Mouse (Mus musculus): ENCODE results near the gene Pkhd1.
A peak's percentile ranks its signal among the peaks of the same experiment; 100 is the strongest.
"Not testable (repeated sequence)": the region's sequence is repeated elsewhere in the genome, so short reads cannot be mapped to it uniquely, and the experiment has no call there.

The Pkhd1 gene

GRCm38 (mm10) chr1:20486087-20486486 is 131.8 kb downstream of the Pkhd1 start:
- DNase-seq (ENCODE audit: low read depth, low spot score), result no peak

GRCm38 (mm10) chr1:20481843-20482242 is 136.0 kb downstream of the Pkhd1 start:
- no peak for DNase-seq (ENCODE audit: low read depth, low spot score)

GRCm38 (mm10) chr1:20478695-20479094 is 139.2 kb downstream of the Pkhd1 start:
- DNase-seq (ENCODE audit: low read depth, low spot score), result no peak

GRCm38 (mm10) chr1:20478266-20478659 is 139.6 kb downstream of the Pkhd1 start:
- no peak for DNase-seq (ENCODE audit: low read depth, low spot score)

- DNase-seq (ENCODE audit: low read depth, low spot score), result peak; percentile 16
These were observed 140.2 kb downstream of the Pkhd1 start for GRCm38 (mm10) chr1:20477561-20478265.

- no peak for DNase-seq (ENCODE audit: low read depth, low spot score)
These were observed 147.1 kb downstream of the Pkhd1 start for GRCm38 (mm10) chr1:20470770-20471169.

GRCm38 (mm10) chr1:20470317-20470716 is 147.5 kb downstream of the Pkhd1 start:
- no peak for DNase-seq (ENCODE audit: low read depth, low spot score)

GRCm38 (mm10) chr1:20466481-20466880 is 151.4 kb downstream of the Pkhd1 start:
- no peak for DNase-seq (ENCODE audit: low read depth, low spot score)

GRCm38 (mm10) chr1:20454621-20455020 is 163.2 kb downstream of the Pkhd1 start:
- DNase-seq (ENCODE audit: low read depth, low spot score), result no peak

GRCm38 (mm10) chr1:20450074-20450473 is 167.8 kb downstream of the Pkhd1 start:
- DNase-seq (ENCODE audit: low read depth, low spot score), result peak; percentile 22

- DNase-seq (ENCODE audit: low read depth, low spot score), result not testable (repeated sequence)
These were observed 185.8 kb downstream of the Pkhd1 start for GRCm38 (mm10) chr1:20432026-20432425.

GRCm38 (mm10) chr1:20429056-20429394 is 188.8 kb downstream of the Pkhd1 start:
- no peak for DNase-seq (ENCODE audit: low read depth, low spot score)

GRCm38 (mm10) chr1:20428370-20429055 is 189.4 kb downstream of the Pkhd1 start:
- no peak for DNase-seq (ENCODE audit: low read depth, low spot score)

GRCm38 (mm10) chr1:20409411-20409967 is 208.4 kb downstream of the Pkhd1 start:
- DNase-seq (ENCODE audit: low read depth, low spot score), result no peak

GRCm38 (mm10) chr1:20398319-20398718 is 219.5 kb downstream of the Pkhd1 start:
- no peak for DNase-seq (ENCODE audit: low read depth, low spot score)

GRCm38 (mm10) chr1:20364437-20364836 is 253.4 kb downstream of the Pkhd1 start:
- DNase-seq (ENCODE audit: low read depth, low spot score), result no peak

GRCm38 (mm10) chr1:20344651-20345050 is 273.2 kb downstream of the Pkhd1 start:
- no peak for DNase-seq (ENCODE audit: low read depth, low spot score)

GRCm38 (mm10) chr1:20311485-20311884 is 306.4 kb downstream of the Pkhd1 start:
- DNase-seq (ENCODE audit: low read depth, low spot score), result peak; percentile 56

- DNase-seq (ENCODE audit: low read depth, low spot score), result no peak
These were observed 306.9 kb downstream of the Pkhd1 start for GRCm38 (mm10) chr1:20310925-20311324.

- no peak for DNase-seq (ENCODE audit: low read depth, low spot score)
These were observed 311.7 kb downstream of the Pkhd1 start for GRCm38 (mm10) chr1:20306116-20306515.

- DNase-seq (ENCODE audit: low read depth, low spot score), result peak; percentile 38
These were observed 314.8 kb downstream of the Pkhd1 start for GRCm38 (mm10) chr1:20302943-20303578.

GRCm38 (mm10) chr1:20302187-20302942 is 315.5 kb downstream of the Pkhd1 start:
- peak; percentile 36 for DNase-seq (ENCODE audit: low read depth, low spot score)
